Comparison of ENCODE assay signal across 12 mouse cellular contexts in genomic region chr15:94236726-94237125, GRCm38 (mm10).
"Had no signal": no experiment of that assay in that cellular context is flagged by ENCODE, and none has a peak within 500 bp of the region (broad histone marks: within the 10 kb centered on the region; RNA-seq: fewer than 3 reads in every experiment).

No protein-coding gene starts in this region.

- H3K27ac ChIP-seq: hindbrain, embryonic 12.5 days; limb, embryonic 15.5 days; liver, embryonic 12.5 days; midbrain, embryonic 12.5 days; neural tube, embryonic 13.5 days had no signal

- H3K4me1 ChIP-seq: hindbrain, embryonic 12.5 days; liver, embryonic 12.5 days; midbrain, embryonic 12.5 days; neural tube, embryonic 13.5 days had no signal

- H3K9me3 ChIP-seq: hindbrain, embryonic 12.5 days; limb, embryonic 15.5 days; liver, embryonic 12.5 days; lung, embryonic 15.5 days; midbrain, embryonic 12.5 days; neural tube, embryonic 13.5 days had no signal

- H3K4me2 ChIP-seq: hindbrain, embryonic 12.5 days; limb, embryonic 15.5 days; liver, embryonic 12.5 days; lung, embryonic 15.5 days; midbrain, embryonic 12.5 days; neural tube, embryonic 13.5 days had no signal

- H3K27me3 ChIP-seq: hindbrain, embryonic 12.5 days; limb, embryonic 15.5 days; liver, embryonic 12.5 days; lung, embryonic 15.5 days; midbrain, embryonic 12.5 days; neural tube, embryonic 13.5 days had no signal

- H3K4me3 ChIP-seq: hindbrain, embryonic 12.5 days; limb, embryonic 15.5 days; liver, embryonic 12.5 days; lung, embryonic 15.5 days; midbrain, embryonic 12.5 days; neural tube, embryonic 13.5 days had no signal

- H3K9ac ChIP-seq: hindbrain, embryonic 12.5 days; limb, embryonic 15.5 days; liver, embryonic 12.5 days; lung, embryonic 15.5 days; midbrain, embryonic 12.5 days; neural tube, embryonic 13.5 days had no signal

- H3K36me3 ChIP-seq: hindbrain, embryonic 12.5 days; limb, embryonic 15.5 days; liver, embryonic 12.5 days; lung, embryonic 15.5 days; midbrain, embryonic 12.5 days; neural tube, embryonic 13.5 days had no signal

- DNase-seq: retina, postnatal 1 day; thymus, adult 18-20 months; thymus, postnatal 14 days had no signal

- ATAC-seq: hindbrain, embryonic 16.5 days; inflammation-experienced regulatory T-cells, adult 6 months; liver, embryonic 12.5 days; midbrain, embryonic 16.5 days had no signal
